Mouse (Mus musculus): ENCODE data around the gene Kcnma1.

DNA sequence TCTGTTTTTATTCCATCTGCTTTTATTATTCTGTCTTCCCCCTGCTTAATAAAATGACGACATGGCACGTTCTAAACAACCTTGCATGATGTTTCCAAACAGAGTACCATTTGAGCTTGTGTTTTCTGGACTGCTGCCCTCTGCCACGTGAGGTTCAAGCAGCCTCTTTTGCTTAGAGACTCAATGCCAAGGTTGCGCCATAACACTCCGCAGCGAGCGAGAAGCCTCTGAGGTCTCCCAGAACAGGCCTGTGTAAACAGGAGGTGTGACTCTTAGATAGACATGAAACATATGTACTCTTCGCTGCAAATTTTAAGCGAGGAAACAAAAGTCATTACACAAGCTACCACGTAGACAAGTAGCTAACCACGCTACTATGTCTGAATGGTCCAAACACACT lies 55.2 kb downstream of the Kcnma1 start:
- no peak for TF ChIP-seq POLR2A (IDR thresholded peaks at IDR 0.05; ENCODE audit: low read depth, low read length)
- no peak for TF ChIP-seq CTCF (conservative IDR thresholded peaks at IDR 0.05; ENCODE audit: insufficient read depth, insufficient read length, low read depth, low read length)
